Mouse (Mus musculus) stomach, postnatal 0 days (tissue): ENCODE data around the gene Gm9732. TPM values are rescaled to one million over a fixed set of nuclear protein-coding genes. Genes with fewer than 3 reads are reported as not detected.
"Not testable (repeated sequence)": the region's sequence is repeated elsewhere in the genome, so short reads cannot be mapped to it uniquely, and the experiment has no call there.

ENCODE experiments used
- ATAC-seq: fragments of 200-750 bp; cut with Nextera tagmentation; 2 replicates; pipeline ENCODE4 v1.8.0; 2017; ENCODE audit not compliant: low FRiP score, low TSS enrichment
- DNase-seq: peaks from one replicate; pipeline ENCODE4 v3.0.0-alpha.2; 2016; ENCODE audit warnings: low spot score
- H3K27ac ChIP-seq: fragments of 300-500 bp; sonication (generic); replicated peaks from 2 replicates; pipeline ENCODE4 v1.5.1; 2014; ENCODE audit warnings: mild to moderate bottlenecking, control low read depth
- H3K27me3 ChIP-seq: fragments of 300-500 bp; sonication (generic); 2 replicates; pipeline ENCODE4 v1.6.1; 2014; ENCODE audit warnings: low read length; ENCODE audit not compliant: control insufficient read depth, insufficient read depth
- H3K36me3 ChIP-seq: fragments of 300-500 bp; sonication (generic); 2 replicates; pipeline ENCODE4 v1.6.1; 2014; ENCODE audit warnings: low read length, mixed read lengths; ENCODE audit not compliant: control insufficient read depth, insufficient read depth
- H3K4me1 ChIP-seq: fragments of 300-500 bp; sonication (generic); replicated peaks from 2 replicates; pipeline ENCODE4 v1.6.1; 2014; ENCODE audit warnings: antibody characterized with exemption; ENCODE audit not compliant: control insufficient read depth, insufficient read depth
- H3K4me2 ChIP-seq: fragments of 300-500 bp; sonication (generic); replicated peaks from 2 replicates; pipeline ENCODE4 v1.6.1; 2014; ENCODE audit warnings: low read depth, mild to moderate bottlenecking, control low read depth, moderate library complexity
- H3K4me3 ChIP-seq: fragments of 300-500 bp; sonication (generic); 2 replicates; pipeline ENCODE4 v1.5.1; 2014; ENCODE audit warnings: low read depth, low read length, control low read depth
- H3K9ac ChIP-seq: fragments of 300-500 bp; sonication (generic); 2 replicates; pipeline ENCODE4 v1.6.1; 2014; ENCODE audit warnings: mild to moderate bottlenecking, low read length, control low read depth, mixed read lengths
- H3K9me3 ChIP-seq: fragments of 300-500 bp; sonication (generic); 2 replicates; pipeline ENCODE4 v1.6.1; 2016; ENCODE audit warnings: low read length; ENCODE audit not compliant: control insufficient read depth
- WGBS: fragments of 180-500 bp; shearing (Covaris S2); extraction: QIAGEN DNeasy Blood & Tissue Kit; methylation state at CpG from one replicate; pipeline ENCODE4 v1.1.7; 2014; 5-methylcytosine and 5-hydroxymethylcytosine counted together
- polyA plus RNA-seq: library from polyadenylated mRNA; unstranded; fragments of >200 nt; fragmentation: Nextera tagmentation; extraction: Ambion mirVana; gene quantifications from 2 replicates; pipeline ENCODE4 v1.2.1, GENCODE M21; 2015

Gm9732 gene
- polyA plus RNA-seq, 1 experiment from 2014 or later, result not detected

GRCm38 (mm10) chr14:43268521-43269084, 6.2 kb upstream of the Gm9732 start:
- not testable (repeated sequence) for H3K27me3 ChIP-seq, H3K4me3 ChIP-seq, H3K9ac ChIP-seq, H3K36me3 ChIP-seq, H3K4me2 ChIP-seq, DNase-seq, H3K9me3 ChIP-seq, H3K27ac ChIP-seq, ATAC-seq, H3K4me1 ChIP-seq
- 35% methylated on average over 2 of the region's 2 CpGs for WGBS

- H3K4me3 ChIP-seq, H3K9me3 ChIP-seq, ATAC-seq, DNase-seq, H3K4me2 ChIP-seq, H3K27ac ChIP-seq, H3K9ac ChIP-seq, H3K27me3 ChIP-seq, H3K36me3 ChIP-seq, H3K4me1 ChIP-seq: not testable (repeated sequence)
- 78% methylated on average over 3 of the region's 3 CpGs for WGBS
These were observed 5.6 kb upstream of the Gm9732 start for GRCm38 (mm10) chr14:43269211-43269610.

- not testable (repeated sequence) for H3K27me3 ChIP-seq, H3K36me3 ChIP-seq, H3K9ac ChIP-seq, ATAC-seq, H3K27ac ChIP-seq, H3K4me3 ChIP-seq, H3K4me1 ChIP-seq, H3K9me3 ChIP-seq, DNase-seq, H3K4me2 ChIP-seq
- 43% methylated on average over 1 of the region's 1 CpGs for WGBS
These were observed 1.7 kb upstream of the Gm9732 start for GRCm38 (mm10) chr14:43273161-43273560.

GRCm38 (mm10) chr14:43275752-43276151, 916 bp downstream of the Gm9732 start:
- H3K4me2 ChIP-seq, H3K9ac ChIP-seq, H3K27me3 ChIP-seq, DNase-seq, H3K9me3 ChIP-seq, H3K4me1 ChIP-seq, H3K27ac ChIP-seq, H3K36me3 ChIP-seq, ATAC-seq, H3K4me3 ChIP-seq: not testable (repeated sequence)
- 81% methylated on average over 1 of the region's 1 CpGs for WGBS

GRCm38 (mm10) chr14:43277468-43277867, 2.6 kb downstream of the Gm9732 start:
- H3K27me3 ChIP-seq, DNase-seq, H3K4me3 ChIP-seq, H3K4me1 ChIP-seq, H3K4me2 ChIP-seq, ATAC-seq, H3K9ac ChIP-seq, H3K27ac ChIP-seq, H3K36me3 ChIP-seq, H3K9me3 ChIP-seq: not testable (repeated sequence)
- 62% methylated on average over 2 of the region's 2 CpGs for WGBS

- not testable (repeated sequence) for ATAC-seq, H3K27me3 ChIP-seq, H3K9ac ChIP-seq, DNase-seq, H3K4me3 ChIP-seq, H3K4me1 ChIP-seq, H3K4me2 ChIP-seq, H3K36me3 ChIP-seq, H3K27ac ChIP-seq, H3K9me3 ChIP-seq
- WGBS, result 43% methylated on average over 4 of the region's 4 CpGs
These were observed 3.3 kb downstream of the Gm9732 start for GRCm38 (mm10) chr14:43278146-43278545.

- DNase-seq, H3K36me3 ChIP-seq, H3K4me2 ChIP-seq, ATAC-seq, H3K9ac ChIP-seq, H3K9me3 ChIP-seq, H3K27me3 ChIP-seq, H3K27ac ChIP-seq, H3K4me3 ChIP-seq, H3K4me1 ChIP-seq: not testable (repeated sequence)
- WGBS, result 84% methylated on average over 3 of the region's 3 CpGs
These were observed 3.8 kb downstream of the Gm9732 start for GRCm38 (mm10) chr14:43278681-43279080.

GRCm38 (mm10) chr14:43293503-43293902, 18.7 kb downstream of the Gm9732 start, which contains the start of gene Gm8127:
TSS of gene Gm8127 (minus strand) at chr14:43293832.
- not testable (repeated sequence) for ATAC-seq
- 76% methylated on average over 3 of the region's 3 CpGs for WGBS

GRCm38 (mm10) chr14:43319516-43319915, 44.7 kb downstream of the Gm9732 start:
- not testable (repeated sequence) for H3K9ac ChIP-seq, H3K36me3 ChIP-seq, H3K4me2 ChIP-seq, H3K27ac ChIP-seq, H3K9me3 ChIP-seq, H3K4me1 ChIP-seq, DNase-seq, H3K4me3 ChIP-seq, ATAC-seq, H3K27me3 ChIP-seq

More at GRCm38 (mm10) chr14:43293503-43293902, 18.7 kb downstream of the Gm9732 start, which contains the start of gene Gm8127:
- not testable (repeated sequence) for H3K4me1 ChIP-seq, H3K4me2 ChIP-seq, H3K9ac ChIP-seq, H3K4me3 ChIP-seq, H3K9me3 ChIP-seq, DNase-seq, H3K36me3 ChIP-seq, H3K27me3 ChIP-seq, H3K27ac ChIP-seq
